Mouse (Mus musculus) cerebellum, adult 2 months (tissue): ENCODE results near the gene Cacna2d3. TPM values are rescaled to one million over a fixed set of nuclear protein-coding genes. Genes with fewer than 3 reads are reported as not detected.

Experiments
- DNase-seq, 2 experiments: peaks; one replicate each; pipeline ENCODE4 v3.0.0; 2021
- H3K27ac ChIP-seq: fragments of 200-500 bp; 2 replicates; pipeline ENCODE4 v1.5.1; 2012; ENCODE audit warnings: low read length, control low read depth, inconsistent platforms; ENCODE audit not compliant: insufficient read depth
- H3K27me3 ChIP-seq: fragments of 200-500 bp; 2 replicates; pipeline ENCODE4 v1.6.1; 2012; ENCODE audit warnings: inconsistent platforms, mild to moderate bottlenecking, low read length, moderate library complexity; ENCODE audit not compliant: control insufficient read depth, insufficient read depth
- H3K4me1 ChIP-seq: fragments of 200-500 bp; 2 replicates; pipeline ENCODE4 v1.6.1; 2011; ENCODE audit warnings: low read length; ENCODE audit not compliant: control insufficient read depth, insufficient read depth
- H3K4me3 ChIP-seq: fragments of 200-500 bp; replicated peaks from 2 replicates; pipeline ENCODE3; 2011; ENCODE audit warnings: mild to moderate bottlenecking, low read depth, low read length, control low read depth; ENCODE audit not compliant: insufficient read depth
- CTCF ChIP-seq: fragments of 200-500 bp; IDR thresholded peaks from 2 replicates; pipeline ENCODE4 v1.5.1; 2011; ENCODE audit warnings: low read depth, mild to moderate bottlenecking, control low read depth, low read length, moderate library complexity, borderline replicate concordance; ENCODE audit not compliant: insufficient read depth
- POLR2A ChIP-seq: fragments of 200-500 bp; IDR thresholded peaks from 2 replicates; pipeline ENCODE4 v1.6.1; 2011; ENCODE audit warnings: low read length, control low read depth, borderline replicate concordance; ENCODE audit not compliant: insufficient read depth
- WGBS: fragments of 180-500 bp; shearing (Covaris S2); methylation state at CpG from one replicate; pipeline ENCODE4 v1.1.7; 2018; 5-methylcytosine and 5-hydroxymethylcytosine counted together
- polyA plus RNA-seq: library from polyadenylated mRNA; depleted of rRNA; stranded (reverse); fragments of >200 nt; gene quantifications from 2 replicates; pipeline ENCODE4 v1.2.3, GENCODE M21; 2012

The Cacna2d3 gene
- polyA plus RNA-seq, 1 experiment: 40.3 TPM

DNA sequence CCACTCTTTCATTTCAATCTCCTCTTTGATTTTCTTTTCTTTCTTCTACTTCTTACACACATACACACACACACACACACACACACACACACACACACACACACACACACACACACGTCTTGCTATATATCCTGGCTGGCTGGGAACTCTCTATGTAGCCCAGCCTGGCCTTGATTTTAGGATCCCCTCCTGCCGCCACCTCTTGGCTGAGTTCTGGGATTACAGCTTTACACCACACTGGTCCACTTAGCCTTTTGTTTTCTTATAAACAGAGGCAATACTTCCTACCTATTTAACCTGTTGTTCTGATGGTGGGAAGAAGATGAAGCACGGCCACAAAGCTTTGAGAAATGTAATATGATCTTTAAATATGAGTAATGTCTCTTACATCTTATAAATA is 741.2 kb downstream of the Cacna2d3 start:
- Histone ChIP-seq H3K27me3 (no peaks in the 10 kb centered on the region), H3K4me3 (no peak overlapping the region), H3K4me1 (peaks cover 9% of the 10 kb centered on the region), H3K27ac (no peak overlapping the region)
- DNase-seq: no peak
- WGBS: 73% methylated on average over 3 of the region's 3 CpGs
- TF ChIP-seq CTCF (no peak), POLR2A (no peak)

DNA sequence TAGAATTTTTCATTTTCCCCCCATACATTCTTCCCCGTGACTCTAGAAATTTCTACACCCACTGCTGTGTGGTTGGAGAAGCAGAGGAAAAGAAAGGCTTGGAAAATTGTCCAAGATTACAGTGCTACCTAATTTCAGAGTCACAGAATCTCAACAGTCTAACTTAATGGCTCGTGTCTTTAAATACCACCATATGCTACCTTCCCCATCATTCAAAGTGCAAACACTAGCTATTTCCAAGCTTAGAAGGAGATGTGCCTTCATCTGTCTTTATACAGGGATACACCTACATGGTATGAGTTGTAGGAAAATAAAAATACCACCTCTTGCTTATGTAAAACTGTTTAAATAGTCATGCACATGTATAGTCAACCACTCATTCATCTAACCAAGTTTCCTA is 742.4 kb downstream of the Cacna2d3 start:
- WGBS: 92% methylated on average over 2 of the region's 2 CpGs
- H3K27ac ChIP-seq: no peak overlapping the region
- TF ChIP-seq POLR2A (no peak), CTCF (no peak)
- no peak overlapping the region for H3K4me3 ChIP-seq
- DNase-seq: no peak
- no peaks in the 10 kb centered on the region for H3K27me3 ChIP-seq
- H3K4me1 ChIP-seq: peaks cover 7% of the 10 kb centered on the region

DNA sequence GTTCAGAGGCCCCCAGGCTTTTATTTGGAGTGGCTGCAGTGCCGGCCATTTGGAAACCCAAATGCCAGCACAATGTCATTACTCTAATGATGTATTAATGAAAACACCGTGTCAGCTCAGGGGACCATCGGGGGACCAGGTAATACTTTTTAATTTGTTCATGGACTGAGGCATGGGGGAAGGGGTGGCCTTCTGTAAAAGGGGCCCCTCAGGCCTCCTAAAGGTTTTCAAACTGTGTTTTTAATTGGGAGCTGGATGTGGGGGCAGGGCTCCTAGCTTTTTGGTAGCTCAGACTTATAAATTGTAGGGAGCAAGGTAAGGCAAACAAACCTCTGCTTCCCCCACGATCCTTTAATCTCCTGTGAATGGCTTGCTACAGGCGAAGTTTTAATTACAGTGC is 749.0 kb downstream of the Cacna2d3 start:
- DNase-seq: no peak
- Histone ChIP-seq H3K4me1 (no peaks in the 10 kb centered on the region), H3K27me3 (no peaks in the 10 kb centered on the region), H3K4me3 (no peak overlapping the region), H3K27ac (no peak overlapping the region)
- TF ChIP-seq CTCF: no peak
- 81% methylated on average over 5 of the region's 5 CpGs for WGBS

DNA sequence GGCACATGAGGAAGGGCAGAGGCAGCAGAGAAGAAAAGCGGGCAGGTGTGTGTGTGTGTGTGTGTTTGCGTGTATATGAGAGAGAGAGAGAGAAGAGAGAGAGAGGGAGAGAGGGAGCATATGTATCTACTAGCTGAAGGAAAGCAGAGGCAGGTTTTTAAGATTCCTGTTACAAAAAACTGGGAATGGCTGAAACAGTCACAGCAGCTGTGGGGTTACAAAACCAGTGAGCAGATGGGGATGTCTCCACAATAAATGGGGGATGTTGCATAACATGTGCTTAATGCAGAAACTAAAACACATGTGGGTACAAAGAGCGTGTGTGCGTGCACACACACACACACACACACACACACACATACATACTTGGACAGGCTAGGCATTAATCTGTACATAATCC is 752.4 kb downstream of the Cacna2d3 start:
- no peak for TF ChIP-seq CTCF
- TF ChIP-seq POLR2A: no peak
- H3K27me3 ChIP-seq: no peaks in the 10 kb centered on the region
- H3K4me3 ChIP-seq: no peak overlapping the region
- no peak overlapping the region for H3K27ac ChIP-seq
- H3K4me1 ChIP-seq: no peaks in the 10 kb centered on the region
- DNase-seq: no peak
- 98% methylated on average over 4 of the region's 4 CpGs for WGBS

DNA sequence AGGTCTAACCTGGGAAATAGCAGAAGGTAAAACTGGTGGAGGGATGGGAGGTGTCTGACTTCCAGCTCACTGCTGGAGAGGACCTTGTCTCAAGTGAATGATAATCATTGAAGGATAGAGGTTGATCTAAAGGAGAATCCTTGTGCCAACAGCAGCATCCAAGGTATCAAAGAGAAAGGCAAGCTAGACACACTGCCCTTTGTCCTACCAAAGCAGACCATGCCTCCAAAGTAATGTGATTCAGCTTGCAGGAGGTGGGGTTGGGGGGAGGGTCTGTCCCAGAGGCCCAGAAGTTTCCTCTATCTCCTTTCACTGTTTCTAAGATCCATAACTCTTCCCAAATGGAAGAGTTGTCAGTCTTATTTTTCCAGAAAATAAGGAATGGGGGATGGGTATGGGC is 754.8 kb downstream of the Cacna2d3 start:
- no peak for DNase-seq
- Histone ChIP-seq H3K4me1 (no peaks in the 10 kb centered on the region), H3K27me3 (no peaks in the 10 kb centered on the region), H3K4me3 (no peak overlapping the region), H3K27ac (no peak overlapping the region)
- no peak for TF ChIP-seq POLR2A
- no peak for TF ChIP-seq CTCF

DNA sequence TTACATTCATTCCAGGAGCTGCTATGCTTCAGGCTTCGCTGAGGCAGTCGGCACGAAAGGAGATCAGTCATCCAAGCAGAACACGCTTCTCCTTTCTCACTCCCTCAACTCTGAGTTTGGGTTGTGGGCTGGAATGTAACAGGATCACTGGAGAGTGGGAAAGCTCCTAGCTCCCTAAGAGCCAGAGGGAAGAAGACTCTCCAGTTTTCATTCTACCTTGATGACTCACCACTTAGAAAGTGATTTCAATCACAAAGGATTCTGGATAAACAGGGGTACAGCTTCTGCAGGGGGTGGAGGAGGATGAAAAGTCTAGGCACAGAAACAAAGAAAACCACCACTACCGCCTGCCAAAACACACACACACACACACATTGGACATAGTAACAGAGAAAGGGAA is 760.3 kb downstream of the Cacna2d3 start:
- TF ChIP-seq CTCF (no peak), POLR2A (no peak)
- Histone ChIP-seq H3K4me1 (peaks cover 10% of the 10 kb centered on the region), H3K27ac (no peak overlapping the region), H3K4me3 (no peak overlapping the region), H3K27me3 (no peaks in the 10 kb centered on the region)
- no peak for DNase-seq
- WGBS: 96% methylated on average over 5 of the region's 5 CpGs

DNA sequence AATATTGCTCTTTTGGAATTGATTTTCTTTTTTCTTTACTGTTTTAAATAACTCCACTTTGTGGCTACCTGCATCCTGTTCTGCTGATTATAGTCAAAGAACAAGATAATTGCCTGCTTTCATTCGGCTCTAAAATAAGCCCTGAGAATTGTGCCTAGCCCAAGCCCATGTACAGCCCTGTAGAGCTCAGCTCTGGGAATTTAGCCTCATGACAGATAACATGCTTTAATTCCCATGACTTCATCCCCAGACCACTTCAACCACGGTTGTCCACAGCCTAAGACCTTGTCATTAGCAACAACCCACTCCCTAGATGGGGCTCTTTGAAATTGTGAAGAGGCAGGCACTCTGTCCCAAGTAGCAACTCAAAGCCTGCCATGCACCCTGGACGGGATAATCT is 762.6 kb downstream of the Cacna2d3 start:
- 45% methylated on average over 3 of the region's 3 CpGs for WGBS
- no peak overlapping the region for H3K4me3 ChIP-seq

DNA sequence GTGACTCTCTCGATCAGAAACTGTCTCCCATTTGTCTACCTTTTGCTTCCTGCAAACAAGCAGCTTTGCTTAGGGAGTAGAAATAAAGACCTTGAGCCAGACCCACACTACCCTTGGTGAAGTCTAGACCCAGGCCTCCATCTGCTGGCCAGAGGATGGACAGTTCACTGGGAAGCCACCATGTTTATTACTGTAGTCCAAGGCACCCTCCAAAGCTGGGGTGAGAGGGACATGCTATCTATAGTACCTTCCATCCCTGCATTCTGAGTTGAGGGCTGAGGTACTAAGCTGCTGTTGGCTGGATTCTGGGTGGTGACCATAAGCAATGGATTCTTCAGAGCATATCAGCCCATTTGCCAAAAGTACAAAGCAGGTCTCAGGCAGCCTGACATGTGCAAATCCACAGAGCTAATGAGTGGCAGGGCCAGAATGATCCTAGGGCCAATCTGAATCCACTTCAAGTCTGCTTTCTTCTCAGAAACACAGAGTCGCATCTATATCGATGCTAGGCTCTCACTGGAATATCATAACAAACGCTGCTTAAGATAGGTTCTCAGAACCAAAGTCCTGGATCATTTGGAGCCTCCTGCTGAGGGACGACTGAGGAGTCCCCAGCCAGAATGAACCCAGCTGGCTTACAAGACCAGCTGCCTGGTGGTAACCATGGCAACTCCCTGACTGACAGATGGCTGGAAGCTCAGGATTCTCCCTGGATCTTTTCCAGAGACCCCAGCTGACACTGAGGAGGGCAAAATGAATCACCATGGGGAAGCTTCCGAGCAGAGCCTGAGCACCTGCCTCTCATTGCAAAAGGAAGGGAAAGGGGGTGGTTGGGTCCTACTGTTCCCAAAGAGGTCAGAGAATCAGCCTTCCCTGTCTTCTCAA is 763.3 kb downstream of the Cacna2d3 start:
- WGBS: 17% methylated on average over 6 of the region's 6 CpGs
- Histone ChIP-seq H3K4me1 (peaks cover 10% of the 10 kb centered on the region), H3K27ac (no peak overlapping the region), H3K4me3 (no peak overlapping the region), H3K27me3 (no peaks in the 10 kb centered on the region)
- TF ChIP-seq CTCF: peak; percentile 10; the same call in 1 of the 2 replicates
- TF ChIP-seq POLR2A: no peak
- peak; percentile 76 to 91 for DNase-seq

More for the DNA sequence above, 762.6 kb downstream of the Cacna2d3 start:
- DNase-seq: no peak
- Histone ChIP-seq H3K27me3 (no peaks in the 10 kb centered on the region), H3K4me1 (peaks cover 10% of the 10 kb centered on the region), H3K27ac (no peak overlapping the region)
- TF ChIP-seq POLR2A: no peak
